Mouse (Mus musculus) thymus, adult 2 months (tissue): ENCODE results near the gene Prokr1.

Source experiments
- CTCF ChIP-seq: fragments of 200-500 bp; IDR thresholded peaks from 2 replicates; pipeline ENCODE4 v1.5.1; 2012; ENCODE audit warnings: mild to moderate bottlenecking, control low read depth, low read length, moderate library complexity, borderline replicate concordance; ENCODE audit not compliant: control insufficient read depth, poor library complexity, insufficient read depth; ENCODE audit errors: extremely low read depth
- POLR2A ChIP-seq: fragments of 200-500 bp; IDR thresholded peaks from 2 replicates; pipeline ENCODE4 v1.6.1; 2012; ENCODE audit warnings: mild to moderate bottlenecking, low read length, control low read depth, moderate library complexity; ENCODE audit not compliant: control insufficient read depth, poor library complexity, insufficient read depth; ENCODE audit errors: extremely low read depth

GRCm38 (mm10) chr6:87536270-87536669, 54.3 kb downstream of the Prokr1 start:
- no peak for TF ChIP-seq CTCF
- TF ChIP-seq POLR2A = no peak
